Mouse (Mus musculus): ENCODE data around the gene Rfxap. TPM values are rescaled to one million over a fixed set of nuclear protein-coding genes. Genes with fewer than 3 reads are reported as not detected.

Rfxap gene
- polyA plus RNA-seq, 1 experiment from 2014 or later = 22.4 TPM

DNA sequence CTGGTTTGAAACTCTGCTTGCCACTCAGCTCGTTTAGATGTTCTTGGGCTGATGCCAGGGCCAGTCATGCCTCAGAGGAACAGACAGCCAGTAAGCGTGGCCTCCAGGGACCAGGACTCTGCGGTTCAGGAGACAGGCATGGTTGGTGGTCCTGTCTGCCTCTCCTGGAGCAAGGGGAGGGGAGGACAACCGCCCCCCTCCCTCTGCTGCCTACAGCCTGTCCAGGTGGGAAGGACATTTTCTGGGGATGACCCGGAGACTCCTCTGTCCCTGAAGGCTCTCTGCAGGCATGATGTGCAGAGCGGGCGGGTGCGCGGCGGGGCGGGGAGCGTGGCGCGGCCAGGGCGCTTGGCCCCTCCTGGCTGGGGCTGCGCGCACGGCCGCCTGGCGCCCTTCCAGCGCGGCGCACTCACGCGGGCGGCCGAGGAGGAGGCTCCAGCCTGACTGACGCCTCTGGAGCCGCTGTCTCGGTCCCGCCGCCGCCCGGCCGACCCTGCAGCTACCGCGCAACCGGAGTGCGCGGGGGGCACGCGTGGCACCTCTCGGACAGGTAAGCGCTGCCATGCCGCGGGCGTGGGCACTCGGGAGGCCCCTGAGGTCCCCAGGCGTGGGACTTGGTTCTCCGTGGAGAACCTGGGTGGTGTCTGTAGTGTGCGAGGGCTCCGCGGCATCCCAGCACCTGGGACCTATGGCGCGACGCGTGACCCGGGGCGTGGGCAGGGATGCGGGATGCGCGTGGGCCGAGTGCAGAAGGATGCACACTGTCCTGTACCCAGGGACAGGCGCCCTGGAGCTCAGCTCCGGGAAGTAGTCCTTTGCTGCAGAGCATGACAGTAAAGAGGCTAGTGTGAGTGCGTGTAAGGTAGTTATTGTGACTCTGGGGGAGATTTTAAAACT lies 52.2 kb downstream of the Rfxap start, which contains the start of gene Smad9:
Smad9 (plus strand) TSS at position 438 of the 897 bp plus-strand sequence.
- no peaks in the 10 kb centered on the region for H3K27me3 ChIP-seq (replicated peaks; ENCODE audit: insufficient read depth, low read length)
- WGBS = under 1% methylated on average over 66 of the region's 66 CpGs
- peak within 1 kb of the TSS; percentile 44 for H3K9ac ChIP-seq (replicated peaks; ENCODE audit: low read depth)
- TF ChIP-seq CTCF (IDR thresholded peaks at IDR 0.05) = no peak; the same call in 1 of the 2 replicates
- TF ChIP-seq EP300 (IDR thresholded peaks at IDR 0.05) = no peak
- H3K9me3 ChIP-seq (ENCODE audit: low read length) = no peaks in the 10 kb centered on the region
- peak; percentile 90 for ATAC-seq
- H3K4me1 ChIP-seq (ENCODE audit: insufficient read depth, low read depth, low read length) = peaks cover 2% of the 10 kb centered on the region; the same call in 1 of the 2 replicates
- peak within 1 kb of the TSS; percentile 63 for H3K4me3 ChIP-seq (ENCODE audit: low read depth, low read length)
- peak; percentile 74 for DNase-seq (ENCODE audit: low spot score)
- peak within 1 kb of the TSS; percentile 98 for H3K4me2 ChIP-seq (replicated peaks; ENCODE audit: low read depth, low read length)
- peak within 1 kb of the TSS; percentile 78 for H3K27ac ChIP-seq (ENCODE audit: low read length)
- H3K36me3 ChIP-seq (ENCODE audit: insufficient read depth, low read length) = no peaks in the 10 kb centered on the region; the same call in 1 of the 2 replicates

DNA sequence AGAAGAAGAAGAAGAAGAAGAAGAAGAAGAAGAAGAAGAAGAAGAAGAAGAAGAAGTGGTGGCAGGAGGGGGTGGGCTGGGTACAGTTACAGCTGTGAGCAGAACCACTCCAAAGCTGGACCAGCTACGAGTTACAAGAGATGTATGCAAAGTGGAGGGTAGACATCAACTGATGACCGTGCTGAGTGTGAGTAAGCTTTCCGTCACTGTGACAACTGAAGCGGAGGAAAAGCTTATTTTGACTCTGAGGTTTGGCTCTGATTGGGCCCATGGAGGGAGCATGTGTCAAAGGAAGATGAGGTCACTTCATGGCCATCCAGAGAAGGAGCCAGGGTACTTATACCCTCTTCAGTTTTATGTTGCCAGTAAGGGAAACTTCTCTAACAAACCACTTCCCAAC lies 54.2 kb downstream of the Rfxap start:
- H3K9me3 ChIP-seq (ENCODE audit: low read length) = no peaks in the 10 kb centered on the region
- H3K4me3 ChIP-seq (ENCODE audit: low read depth, low read length) = no peak overlapping the region
- no peak for TF ChIP-seq EP300 (IDR thresholded peaks at IDR 0.05)
- TF ChIP-seq CTCF (IDR thresholded peaks at IDR 0.05) = no peak
- no peak for ATAC-seq
- no peak overlapping the region for H3K4me2 ChIP-seq (replicated peaks; ENCODE audit: low read depth, low read length)
- peaks cover 2% of the 10 kb centered on the region; the same call in 1 of the 2 replicates for H3K4me1 ChIP-seq (ENCODE audit: insufficient read depth, low read depth, low read length)
- H3K36me3 ChIP-seq (ENCODE audit: insufficient read depth, low read length) = peaks cover 12% of the 10 kb centered on the region; the same call in 1 of the 2 replicates
- no peaks in the 10 kb centered on the region for H3K27me3 ChIP-seq (replicated peaks; ENCODE audit: insufficient read depth, low read length)
- DNase-seq (ENCODE audit: low spot score) = no peak
- 61% methylated on average over 4 of the region's 4 CpGs for WGBS
- H3K27ac ChIP-seq (ENCODE audit: low read length) = no peak overlapping the region
- H3K9ac ChIP-seq (replicated peaks; ENCODE audit: low read depth) = no peak overlapping the region

Other genes starting within 250 kb of the Rfxap start
- gene Supt20, start 115.0 kb downstream of the Rfxap start, polyA plus RNA-seq (2015; fragmentation: Nextera tagmentation; extraction: Ambion mirVana) = 50.6 and 54.3 TPM in 2 replicates
- not detected in 2 replicates for gene Gm21958, start 93.4 kb downstream of the Rfxap start, polyA plus RNA-seq (2015; fragmentation: Nextera tagmentation; extraction: Ambion mirVana)
- 37.1 and 39.0 TPM in 2 replicates for gene Exosc8, start 72.4 kb downstream of the Rfxap start, polyA plus RNA-seq (2015; fragmentation: Nextera tagmentation; extraction: Ambion mirVana)
- 53.5 and 65.8 TPM in 2 replicates for gene Alg5, start 72.3 kb downstream of the Rfxap start, polyA plus RNA-seq (2015; fragmentation: Nextera tagmentation; extraction: Ambion mirVana)
- gene Smad9, start 52.2 kb downstream of the Rfxap start, polyA plus RNA-seq (2015; fragmentation: Nextera tagmentation; extraction: Ambion mirVana) = 1.4 and 1.7 TPM in 2 replicates
- not detected in 2 replicates for gene Sertm1, start 108.1 kb upstream of the Rfxap start, polyA plus RNA-seq (2015; fragmentation: Nextera tagmentation; extraction: Ambion mirVana)
- 10.7 and 11.9 TPM in 2 replicates for gene Ccna1, start 247.7 kb upstream of the Rfxap start, polyA plus RNA-seq (2015; fragmentation: Nextera tagmentation; extraction: Ambion mirVana)